Mouse (Mus musculus) MEL (cell line): ENCODE measurements at regions not wholly inside any gene's neighbourhood (a gene's known extent, or its start where the extent isn't known, plus 50 kb on each side); places are given as distances from the start of the nearest gene placed in this dataset.

Experiments
- DNase-seq: peaks from one replicate; pipeline ENCODE4 v3.0.0; 2011; ENCODE audit warnings: low read depth, low spot score
- H3K27ac ChIP-seq: 2 replicates; pipeline ENCODE4 v1.5.1; 2012; ENCODE audit warnings: low read depth, mild to moderate bottlenecking, control low read depth, low read length, moderate library complexity; ENCODE audit not compliant: control insufficient read depth
- H3K27me3 ChIP-seq, 2 experiments: fragments of 150-350 bp in 1 of 2; sonication (generic) in 1 of 2; 2 replicates each; pipeline ENCODE4 v1.6.1; 2012; ENCODE audit warnings: low read length in 2 of 2, mild to moderate bottlenecking in 2 of 2, improper control_type of control experiment in 1 of 2, moderate library complexity in 1 of 2; ENCODE audit not compliant: insufficient read depth in 2 of 2, control insufficient read depth in 1 of 2
- H3K36me3 ChIP-seq, 2 experiments: 2 replicates each; pipeline ENCODE4 v1.6.1; 2012 to 2014; ENCODE audit warnings: low read length in 2 of 2, improper control_type of control experiment in 1 of 2, inconsistent platforms in 1 of 2, mild to moderate bottlenecking in 1 of 2; ENCODE audit not compliant: insufficient read depth in 2 of 2, control insufficient read depth in 1 of 2
- H3K4me1 ChIP-seq, 2 experiments: fragments of 150-350 bp in 1 of 2; sonication (generic) in 1 of 2; 2 replicates each; pipeline ENCODE4 v1.6.1; 2012; ENCODE audit warnings: low read length in 2 of 2, improper control_type of control experiment in 1 of 2, mild to moderate bottlenecking in 1 of 2; ENCODE audit not compliant: insufficient read depth in 2 of 2, control insufficient read depth in 1 of 2
- H3K4me3 ChIP-seq, 2 experiments: fragments of 150-350 bp in 1 of 2; sonication (generic) in 1 of 2; 2 replicates each; pipeline ENCODE4 v1.5.1; 2012; ENCODE audit warnings: low read depth in 2 of 2, low read length in 2 of 2, mild to moderate bottlenecking in 2 of 2, moderate library complexity in 2 of 2, control low read depth in 1 of 2, improper control_type of control experiment in 1 of 2; ENCODE audit not compliant: control insufficient read depth in 1 of 2, insufficient read depth in 1 of 2
- H3K79me2 ChIP-seq: 2 replicates; pipeline ENCODE4 v1.6.1; 2012; ENCODE audit warnings: mild to moderate bottlenecking, low read length, moderate library complexity; ENCODE audit not compliant: control insufficient read depth, poor library complexity, insufficient read depth
- H3K9ac ChIP-seq: 2 replicates; pipeline ENCODE4 v1.6.1; 2012; ENCODE audit warnings: low read depth, mild to moderate bottlenecking, control low read depth, low read length, moderate library complexity; ENCODE audit not compliant: control insufficient read depth, poor library complexity, severe bottlenecking
- H3K9me3 ChIP-seq: fragments of 150-350 bp; sonication (generic); replicated peaks from 2 replicates; pipeline ENCODE4 v1.6.1; 2012; ENCODE audit warnings: mild to moderate bottlenecking, low read length, improper control_type of control experiment, moderate library complexity; ENCODE audit not compliant: insufficient read depth
- CHD1 ChIP-seq: IDR thresholded peaks from 2 replicates; pipeline ENCODE4 v1.6.1; 2012; ENCODE audit warnings: low read depth, mild to moderate bottlenecking, inconsistent platforms, low read length, improper control_type of control experiment
- ETS1 ChIP-seq: IDR thresholded peaks from 2 replicates; pipeline ENCODE4 v1.6.1; 2012; ENCODE audit warnings: low read depth, mild to moderate bottlenecking, inconsistent platforms, low read length, improper control_type of control experiment, moderate library complexity
- GATA1 ChIP-seq: IDR thresholded peaks from 2 replicates; pipeline ENCODE4 v1.6.1; 2011; ENCODE audit warnings: low read depth, low read length, improper control_type of control experiment
- JUND ChIP-seq: IDR thresholded peaks from 2 replicates; pipeline ENCODE4 v1.6.1; 2011; ENCODE audit warnings: low read depth, mild to moderate bottlenecking, improper control_type of control experiment, low read length
- KAT2A ChIP-seq: conservative IDR thresholded peaks from 2 replicates; pipeline ENCODE4 v1.6.1; 2012; ENCODE audit warnings: low read depth, low read length, improper control_type of control experiment, inconsistent platforms
- MAZ ChIP-seq: IDR thresholded peaks from 2 replicates; pipeline ENCODE4 v1.6.1; 2012; ENCODE audit warnings: low read depth, mild to moderate bottlenecking, inconsistent platforms, low read length, improper control_type of control experiment
- MEF2A ChIP-seq: IDR thresholded peaks from 2 replicates; pipeline ENCODE4 v1.6.1; 2014; ENCODE audit warnings: low read depth, mild to moderate bottlenecking, inconsistent platforms, low read length, improper control_type of control experiment; ENCODE audit not compliant: poor library complexity, insufficient replicate concordance, severe bottlenecking; ENCODE audit errors: extremely low read depth
- MXI1 ChIP-seq: IDR thresholded peaks from 2 replicates; pipeline ENCODE4 v1.6.1; 2011; ENCODE audit warnings: mild to moderate bottlenecking, low read depth, low read length, improper control_type of control experiment
- MYC ChIP-seq: IDR thresholded peaks from 2 replicates; pipeline ENCODE4 v1.6.1; 2011; ENCODE audit warnings: low read depth, mild to moderate bottlenecking, low read length, improper control_type of control experiment, moderate library complexity
- POLR2AphosphoS2 ChIP-seq: IDR thresholded peaks from 2 replicates; pipeline ENCODE4 v1.6.1; 2011; ENCODE audit warnings: low read length, improper control_type of control experiment
- SMC3 ChIP-seq: IDR thresholded peaks from 2 replicates; pipeline ENCODE4 v1.6.1; 2011; ENCODE audit warnings: low read depth, low read length, improper control_type of control experiment
- UBTF ChIP-seq: IDR thresholded peaks from 2 replicates; pipeline ENCODE4 v1.6.1; 2012; ENCODE audit warnings: low read depth, mild to moderate bottlenecking, inconsistent platforms, low read length, improper control_type of control experiment, moderate library complexity, borderline replicate concordance; ENCODE audit not compliant: insufficient read depth
- ZC3H11A ChIP-seq: IDR thresholded peaks from 2 replicates; pipeline ENCODE4 v1.6.1; 2012; ENCODE audit warnings: low read depth, mild to moderate bottlenecking, inconsistent platforms, low read length, improper control_type of control experiment

- H3K9ac ChIP-seq = no peak overlapping the region
- no peak for DNase-seq
- H3K4me3 ChIP-seq = no peak overlapping the region
- H3K79me2 ChIP-seq = no peaks in the 10 kb centered on the region
- no peaks in the 10 kb centered on the region for H3K9me3 ChIP-seq
- no peaks in the 10 kb centered on the region for H3K4me1 ChIP-seq
- H3K27me3 ChIP-seq = no peaks in the 10 kb centered on the region
- no peak overlapping the region for H3K27ac ChIP-seq
- H3K36me3 ChIP-seq = no peaks in the 10 kb centered on the region
- TF ChIP-seq CHD1 = no peak
- TF ChIP-seq SMC3 = no peak
These were observed 375.7 kb upstream of the Npvf start for GRCm38 (mm10) chr6:51029953-51030352.

- DNase-seq = no peak
- Histone ChIP-seq H3K4me1 (no peaks in the 10 kb centered on the region), H3K4me3 (no peak overlapping the region), H3K36me3 (no peaks in the 10 kb centered on the region)
- TF ChIP-seq SMC3 (no peak), UBTF (no peak), ZC3H11A (no peak), MAZ (no peak), ETS1 (no peak), POLR2AphosphoS2 (no peak), JUND (no peak), GATA1 (no peak), MEF2A (no peak)
- TF ChIP-seq, all 39 proteins: peak for 0
- no peaks in the 10 kb centered on the region for H3K9me3 ChIP-seq
- H3K27ac ChIP-seq = no peak overlapping the region
- H3K9ac ChIP-seq = no peak overlapping the region
- no peaks in the 10 kb centered on the region for H3K27me3 ChIP-seq
- no peaks in the 10 kb centered on the region for H3K79me2 ChIP-seq
These were observed 379.6 kb upstream of the Npvf start for GRCm38 (mm10) chr6:51033835-51034234.

- no peak overlapping the region for H3K9ac ChIP-seq
These were observed 381.8 kb upstream of the Npvf start for GRCm38 (mm10) chr6:51036074-51036473.

More at GRCm38 (mm10) chr6:51036074-51036473, 381.8 kb upstream of the Npvf start:
- no peaks in the 10 kb centered on the region for H3K36me3 ChIP-seq
- no peaks in the 10 kb centered on the region for H3K4me1 ChIP-seq
- no peaks in the 10 kb centered on the region for H3K79me2 ChIP-seq
- H3K27ac ChIP-seq = no peak overlapping the region
- no peak overlapping the region for H3K4me3 ChIP-seq
- no peaks in the 10 kb centered on the region for H3K27me3 ChIP-seq
- TF ChIP-seq MXI1 = no peak
- no peak for TF ChIP-seq KAT2A
- TF ChIP-seq MAZ = no peak
- TF ChIP-seq MYC = no peak
- TF ChIP-seq, all 39 proteins: peak for 0
- DNase-seq = no peak
- H3K9me3 ChIP-seq = no peaks in the 10 kb centered on the region
